Mouse (Mus musculus) CH12.LX (cell line): ENCODE measurements around the gene Gm5294. TPM values are rescaled to one million over a fixed set of nuclear protein-coding genes. Genes with fewer than 3 reads are reported as not detected.

Experiments
- DNase-seq: peaks from one replicate; pipeline ENCODE4 v3.0.0-alpha.2; 2013; ENCODE audit errors: extremely low read depth
- H3K27ac ChIP-seq: 2 replicates; pipeline ENCODE4 v1.5.1; 2012; ENCODE audit warnings: low read depth, mild to moderate bottlenecking, control low read depth, moderate library complexity; ENCODE audit not compliant: insufficient read depth
- H3K27me3 ChIP-seq: replicated peaks from 2 replicates; pipeline ENCODE3; 2012; ENCODE audit warnings: inconsistent platforms
- H3K36me3 ChIP-seq, 2 experiments: replicated peaks in 1 of 2; 2 replicates each; pipeline versions ENCODE3 to v1.6.1; 2012; ENCODE audit warnings: inconsistent platforms in 1 of 2, low read length in 1 of 2, mild to moderate bottlenecking in 1 of 2, mixed read lengths in 1 of 2, moderate library complexity in 1 of 2; ENCODE audit not compliant: control insufficient read depth in 1 of 2, insufficient read depth in 1 of 2
- H3K4me1 ChIP-seq, 2 experiments: 2 replicates each; pipeline ENCODE4 v1.6.1; 2012; ENCODE audit warnings: inconsistent platforms in 1 of 2, moderate library complexity in 1 of 2; ENCODE audit not compliant: insufficient read depth in 2 of 2, control insufficient read depth in 1 of 2
- H3K4me2 ChIP-seq: 2 replicates; pipeline ENCODE4 v1.6.1; 2012; ENCODE audit warnings: low read depth, mild to moderate bottlenecking, control low read depth; ENCODE audit not compliant: poor library complexity, insufficient read depth, severe bottlenecking
- H3K4me3 ChIP-seq, 3 experiments: fragments of 150-350 bp in 1 of 3; sonication (generic) in 1 of 3; replicated peaks in 1 of 3; 2 replicates each; pipeline versions ENCODE3 to v1.5.1; 2011 to 2012; ENCODE audit warnings: low read depth in 2 of 3, low read length in 2 of 3, mild to moderate bottlenecking in 2 of 3, moderate library complexity in 2 of 3, control low read depth in 1 of 3, improper control_type of control experiment in 1 of 3, inconsistent platforms in 1 of 3, mixed read lengths in 1 of 3; ENCODE audit not compliant: poor library complexity in 1 of 3
- H3K79me2 ChIP-seq: replicated peaks from 2 replicates; pipeline ENCODE4 v1.6.1; 2012; ENCODE audit warnings: mild to moderate bottlenecking, moderate library complexity; ENCODE audit not compliant: control insufficient read depth, poor library complexity, insufficient read depth, severe bottlenecking; ENCODE audit errors: extremely low read depth
- H3K9ac ChIP-seq: 2 replicates; pipeline ENCODE4 v1.6.1; 2012; ENCODE audit warnings: low read depth, mild to moderate bottlenecking, control low read depth, moderate library complexity; ENCODE audit not compliant: insufficient read depth
- H3K9me3 ChIP-seq: replicated peaks from 2 replicates; pipeline ENCODE3; 2012; ENCODE audit warnings: low read length, inconsistent platforms, mixed read lengths
- CHD1 ChIP-seq: IDR thresholded peaks from 2 replicates; pipeline ENCODE4 v1.6.1; 2012; ENCODE audit warnings: low read depth, low read length, improper control_type of control experiment, inconsistent platforms
- CHD2 ChIP-seq: IDR thresholded peaks from 2 replicates; pipeline ENCODE4 v1.6.1; 2011; ENCODE audit warnings: low read length, improper control_type of control experiment
- CTCF ChIP-seq, 2 experiments: IDR thresholded peaks in 1 of 2; conservative IDR thresholded peaks in 1 of 2; 2 replicates each; pipeline ENCODE4 v1.5.1; 2011 to 2012; ENCODE audit warnings: low read depth in 2 of 2, low read length in 2 of 2, improper control_type of control experiment in 1 of 2, inconsistent platforms in 1 of 2, mild to moderate bottlenecking in 1 of 2, moderate library complexity in 1 of 2
- ELF1 ChIP-seq: IDR thresholded peaks from 2 replicates; pipeline ENCODE4 v1.6.1; 2014; ENCODE audit warnings: low read depth, mild to moderate bottlenecking, inconsistent platforms, low read length, improper control_type of control experiment
- ETS1 ChIP-seq: conservative IDR thresholded peaks from 2 replicates; pipeline ENCODE4 v1.6.1; 2012; ENCODE audit warnings: low read depth, mild to moderate bottlenecking, inconsistent platforms, low read length, improper control_type of control experiment, moderate library complexity
- GABPA ChIP-seq: IDR thresholded peaks from 2 replicates; pipeline ENCODE4 v1.6.1; 2012; ENCODE audit warnings: low read depth, low read length, improper control_type of control experiment, inconsistent platforms; ENCODE audit not compliant: insufficient replicate concordance
- HCFC1 ChIP-seq: IDR thresholded peaks from 2 replicates; pipeline ENCODE4 v1.6.1; 2012; ENCODE audit warnings: low read depth, mild to moderate bottlenecking, inconsistent platforms, low read length, improper control_type of control experiment
- IRF4 ChIP-seq: IDR thresholded peaks from 2 replicates; pipeline ENCODE4 v1.6.1; 2014; ENCODE audit warnings: low read depth, mild to moderate bottlenecking, inconsistent platforms, low read length, improper control_type of control experiment
- KAT2A ChIP-seq: IDR thresholded peaks from 2 replicates; pipeline ENCODE4 v1.6.1; 2012; ENCODE audit warnings: low read length, improper control_type of control experiment, inconsistent platforms; ENCODE audit not compliant: insufficient replicate concordance
- MAFK ChIP-seq: IDR thresholded peaks from 2 replicates; pipeline ENCODE4 v1.6.1; 2011; ENCODE audit warnings: low read length, improper control_type of control experiment; ENCODE audit not compliant: insufficient replicate concordance
- MAX ChIP-seq: IDR thresholded peaks from 2 replicates; pipeline ENCODE4 v1.6.1; 2011; ENCODE audit warnings: low read length, improper control_type of control experiment
- MAZ ChIP-seq: IDR thresholded peaks from 2 replicates; pipeline ENCODE4 v1.6.1; 2012; ENCODE audit warnings: low read depth, mild to moderate bottlenecking, inconsistent platforms, low read length, improper control_type of control experiment, moderate library complexity
- MEF2A ChIP-seq: IDR thresholded peaks from 2 replicates; pipeline ENCODE4 v1.6.1; 2014; ENCODE audit warnings: low read depth, mild to moderate bottlenecking, inconsistent platforms, low read length, improper control_type of control experiment, borderline replicate concordance
- MYC ChIP-seq: IDR thresholded peaks from 2 replicates; pipeline ENCODE4 v1.6.1; 2011; ENCODE audit warnings: low read depth, mild to moderate bottlenecking, improper control_type of control experiment, low read length
- NELFE ChIP-seq: IDR thresholded peaks from 2 replicates; pipeline ENCODE4 v1.6.1; 2011; ENCODE audit warnings: low read depth, low read length, improper control_type of control experiment
- NRF1 ChIP-seq: IDR thresholded peaks from 2 replicates; pipeline ENCODE4 v1.6.1; 2014; ENCODE audit warnings: low read depth, mild to moderate bottlenecking, inconsistent platforms, low read length, improper control_type of control experiment, moderate library complexity
- POLR2AphosphoS2 ChIP-seq: IDR thresholded peaks from 2 replicates; pipeline ENCODE4 v1.6.1; 2011; ENCODE audit warnings: low read depth, low read length, improper control_type of control experiment
- RAD21 ChIP-seq: IDR thresholded peaks from 2 replicates; pipeline ENCODE4 v1.6.1; 2011; ENCODE audit warnings: low read depth, mild to moderate bottlenecking, low read length, improper control_type of control experiment, moderate library complexity
- SIN3A ChIP-seq: IDR thresholded peaks from 2 replicates; pipeline ENCODE4 v1.6.1; 2012; ENCODE audit warnings: low read length, improper control_type of control experiment, inconsistent platforms
- SMC3 ChIP-seq: IDR thresholded peaks from 2 replicates; pipeline ENCODE4 v1.6.1; 2011; ENCODE audit warnings: low read depth, low read length, improper control_type of control experiment
- TCF12 ChIP-seq: IDR thresholded peaks from 2 replicates; pipeline ENCODE4 v1.6.1; 2014; ENCODE audit warnings: low read depth, mild to moderate bottlenecking, inconsistent platforms, low read length, improper control_type of control experiment
- USF1 ChIP-seq: IDR thresholded peaks from 2 replicates; pipeline ENCODE4 v1.6.1; 2014; ENCODE audit warnings: low read depth, mild to moderate bottlenecking, inconsistent platforms, low read length, improper control_type of control experiment
- USF2 ChIP-seq: conservative IDR thresholded peaks from 2 replicates; pipeline ENCODE4 v1.6.1; 2011; ENCODE audit warnings: low read depth, low read length, improper control_type of control experiment
- ZC3H11A ChIP-seq: IDR thresholded peaks from 2 replicates; pipeline ENCODE4 v1.6.1; 2012; ENCODE audit warnings: low read depth, mild to moderate bottlenecking, inconsistent platforms, low read length, improper control_type of control experiment
- ZKSCAN1 ChIP-seq: IDR thresholded peaks from 2 replicates; pipeline ENCODE4 v1.6.1; 2012; ENCODE audit warnings: low read depth, inconsistent platforms, low read length, improper control_type of control experiment, borderline replicate concordance
- ZNF384 ChIP-seq: IDR thresholded peaks from 2 replicates; pipeline ENCODE4 v1.6.1; 2012; ENCODE audit warnings: low read depth, low read length, improper control_type of control experiment, inconsistent platforms
- dilution Hi-C: fragments of 300-500 bp; cut with MboI; formaldehyde crosslinking; loops from 2 replicates; pipeline ENCODE4 v1.14.3; 2020; ENCODE audit warnings: low sequenced_read_pairs; ENCODE audit not compliant: extremely low pct_unique_long_range_greater_than_20kb, extremely low pct_ligation_motif_present
- in situ Hi-C: fragments of 300-500 bp; cut with MboI; formaldehyde crosslinking; loops from 3 replicates; pipeline ENCODE4 v1.14.3; 2019; ENCODE audit warnings: low sequenced_read_pairs, low pct_ligation_motif_present, low pct_unique_long_range_greater_than_20kb, mixed read lengths
- polyA plus RNA-seq: library from polyadenylated mRNA; unstranded; fragments of >175 nt; gene quantifications from 2 replicates; pipeline ENCODE4 v1.2.1, GENCODE M21; 2012; ENCODE audit warnings: low read depth; ENCODE audit not compliant: insufficient read length
- total RNA-seq, 2 experiments: library from RNA; depleted of rRNA; stranded (reverse); fragments of 300-350 nt in 1 of 2; fragments of >200 nt in 1 of 2; gene quantifications; 2 replicates each; pipeline ENCODE4 v1.2.3; 2012 to 2014

The Gm5294 gene
- total and polyA plus RNA-seq, 3 experiments, result not detected

DNA sequence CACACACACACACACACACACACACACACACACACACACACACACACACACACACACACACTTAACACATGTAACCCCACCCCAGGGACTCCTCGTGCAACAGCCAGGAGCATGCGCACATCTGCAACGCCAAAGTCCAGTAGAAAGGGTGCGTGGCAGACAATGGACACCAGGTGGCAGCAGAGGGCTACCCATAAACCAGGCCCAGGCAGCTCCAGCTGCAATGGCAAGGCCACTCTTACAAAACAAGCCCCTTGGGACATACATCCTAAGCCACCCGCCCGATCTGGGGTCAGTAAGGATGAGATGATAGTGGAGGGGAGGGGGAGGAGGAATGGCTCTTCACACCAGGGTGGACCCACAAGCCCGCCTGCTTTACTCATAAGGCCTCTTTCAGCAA is 28.2 kb downstream of the Gm5294 start:
- dilution Hi-C loops, result no loop called here
- H3K36me3 ChIP-seq, result no peaks in the 10 kb centered on the region
- DNase-seq, result peak; percentile 86
- in situ Hi-C loops, result loop anchor here (5.0 kb wide), 2 partner anchors 229 to 329 kb away; no protein-coding TSS in a partner anchor
- no peak overlapping the region for H3K9ac ChIP-seq
- TF ChIP-seq MAFK, result no peak
- peak; percentile 60; the same call in 1 of the 2 replicates for TF ChIP-seq MAX
- peak; percentile 89 for TF ChIP-seq NRF1
- 0 out of 2 replicates have a peak, but pooled peaks have one; percentile 26 for TF ChIP-seq IRF4
- TF ChIP-seq SMC3, result peak; percentile 98
- no peak for TF ChIP-seq ZNF384
- no peak for TF ChIP-seq ETS1
- TF ChIP-seq TCF12, result peak; percentile 44; the same call in 1 of the 2 replicates
- no peak for TF ChIP-seq USF1
- 0 out of 2 replicates have a peak, but pooled peaks have one; percentile 31 for TF ChIP-seq SIN3A
- TF ChIP-seq ZC3H11A, result peak; percentile 96
- peak; percentile 52; the same call in 1 of the 2 replicates for TF ChIP-seq MYC
- TF ChIP-seq MEF2A, result peak; percentile 36; the same call in 1 of the 2 replicates
- peak; percentile 42; the same call in 1 of the 2 replicates for TF ChIP-seq NELFE
- peak; percentile 97 for TF ChIP-seq RAD21
- TF ChIP-seq ELF1, result peak; percentile 39; the same call in 1 of the 2 replicates
- TF ChIP-seq USF2, result no peak
- peak; percentile 59 to 96 for TF ChIP-seq CTCF (conservative IDR thresholded peaks at IDR 0.05 in 1 of 2, IDR thresholded peaks at IDR 0.05 in 1 of 2; ENCODE audit: low read depth in 2 of 2, low read length in 2 of 2)
- no peak for TF ChIP-seq GABPA
- H3K27me3 ChIP-seq, result peaks cover 2% of the 10 kb centered on the region
- no peak overlapping the region for H3K4me2 ChIP-seq
- no peaks in the 10 kb centered on the region for H3K4me1 ChIP-seq
- peaks cover 6% of the 10 kb centered on the region for H3K9me3 ChIP-seq
- H3K79me2 ChIP-seq, result no peaks in the 10 kb centered on the region
- no peak overlapping the region for H3K27ac ChIP-seq
- H3K4me3 ChIP-seq, result no peak overlapping the region

GRCm38 (mm10) chr5:138849682-138850461 is 30.0 kb downstream of the Gm5294 start:
- Histone ChIP-seq H3K9me3 (peaks cover 6% of the 10 kb centered on the region), H3K9ac (no peak overlapping the region), H3K79me2 (no peaks in the 10 kb centered on the region), H3K4me2 (no peak overlapping the region), H3K4me3 (no peak overlapping the region), H3K27ac (no peak overlapping the region)
- DNase-seq, result no peak
- TF ChIP-seq GABPA (no peak), MEF2A (no peak), CTCF (conservative IDR thresholded peaks at IDR 0.05 in 1 of 2, IDR thresholded peaks at IDR 0.05 in 1 of 2; ENCODE audit: low read depth in 2 of 2, low read length in 2 of 2) (no peak), MAZ (no peak), POLR2AphosphoS2 (no peak), ZC3H11A (no peak), TCF12 (no peak), ZKSCAN1 (no peak), ETS1 (no peak), KAT2A (no peak), NELFE (no peak), CHD2 (no peak), CHD1 (no peak), HCFC1 (no peak)
- TF ChIP-seq, all 38 proteins: peak for 0
- no peaks in the 10 kb centered on the region for H3K36me3 ChIP-seq
- in situ Hi-C loops, result loop anchor here (5.0 kb wide), 2 partner anchors 227 to 327 kb away; no protein-coding TSS in a partner anchor
- H3K4me1 ChIP-seq, result no peaks in the 10 kb centered on the region
- dilution Hi-C loops, result no loop called here
- peaks cover 2% of the 10 kb centered on the region for H3K27me3 ChIP-seq
